Mouse (Mus musculus): ENCODE data around the gene Vmn2r55.
"Not testable (repeated sequence)": the region's sequence is repeated elsewhere in the genome, so short reads cannot be mapped to it uniquely, and the experiment has no call there.

Gene Vmn2r55

DNA sequence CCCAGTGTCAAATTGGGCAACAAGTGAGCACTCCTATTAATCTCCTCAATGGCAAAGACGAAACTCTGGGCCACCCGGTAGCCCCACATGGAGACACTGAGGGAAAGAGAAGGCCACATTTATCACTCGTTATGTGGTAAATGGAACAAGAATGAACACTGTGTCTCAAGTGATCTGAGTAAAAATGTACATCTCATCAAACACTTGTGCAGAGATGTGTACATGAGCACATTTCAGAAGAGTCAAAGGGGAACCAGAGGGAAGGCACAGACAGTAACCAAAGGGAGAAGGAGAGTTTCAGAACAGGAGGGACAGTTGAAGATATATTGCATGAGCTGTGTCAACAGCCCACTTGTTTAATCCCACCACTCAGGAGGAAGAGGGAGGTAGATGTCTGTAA lies at the start of gene Vmn2r55:
Gene Vmn2r55, minus strand, starts transcription at position 101 of the 400 bp plus-strand sequence.
- DNase-seq (ENCODE audit: low spot score): not testable (repeated sequence)

DNA sequence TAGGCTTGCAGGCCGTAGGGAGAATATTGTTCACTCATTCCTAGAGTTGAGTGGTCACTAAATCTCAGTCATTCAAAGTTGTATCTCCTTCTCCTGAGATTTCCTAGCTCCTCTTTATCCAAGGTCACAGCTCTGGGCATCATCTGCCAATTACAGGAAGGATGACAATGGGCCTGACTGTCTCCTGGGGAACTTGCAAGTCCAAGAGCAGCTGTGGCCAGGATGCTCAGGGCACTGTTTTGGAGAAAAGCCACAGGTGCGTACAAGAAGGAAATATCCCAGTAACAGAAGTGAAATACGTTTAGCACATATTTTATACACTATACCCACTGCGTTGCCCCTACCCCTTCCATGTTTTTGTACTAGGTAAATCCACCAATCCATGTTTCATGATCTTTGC lies 44.6 kb downstream of the Vmn2r55 start, which contains the start of gene Vmn2r54:
Gene Vmn2r54, minus strand, starts transcription at position 101 of the 400 bp plus-strand sequence.
- not testable (repeated sequence) for DNase-seq (ENCODE audit: low spot score)

DNA sequence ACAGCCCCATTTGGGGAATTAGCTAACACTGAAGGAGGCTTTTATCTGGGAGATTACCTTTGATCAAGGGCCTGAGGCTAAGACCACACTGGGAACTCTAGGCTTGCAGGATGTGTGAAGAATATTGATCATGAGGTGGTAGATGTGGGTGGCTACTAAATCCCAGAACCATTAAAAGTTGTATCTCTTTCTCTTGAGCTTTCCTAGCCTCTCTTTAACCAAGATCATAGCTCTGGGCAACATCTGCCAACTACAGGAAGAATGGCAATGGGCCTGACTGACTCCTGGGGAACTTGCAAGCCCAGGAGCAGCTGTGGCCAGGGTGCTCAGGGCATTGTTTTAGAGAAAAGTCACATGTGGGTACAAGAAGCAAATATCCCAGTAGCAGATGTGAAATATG lies 76.1 kb downstream of the Vmn2r55 start, which contains the start of gene Vmn2r53:
Gene Vmn2r53, minus strand, starts transcription at position 101 of the 400 bp plus-strand sequence.
- DNase-seq (ENCODE audit: low spot score): no peak

All from ovary, adult 18-20 months (tissue).